Mouse (Mus musculus): ENCODE measurements around the gene Bcar3. TPM values are rescaled to one million over a fixed set of nuclear protein-coding genes. Genes with fewer than 3 reads are reported as not detected.

Gene Bcar3
- polyA plus RNA-seq, 1 experiment from 2014 or later = 5.2 TPM

DNA sequence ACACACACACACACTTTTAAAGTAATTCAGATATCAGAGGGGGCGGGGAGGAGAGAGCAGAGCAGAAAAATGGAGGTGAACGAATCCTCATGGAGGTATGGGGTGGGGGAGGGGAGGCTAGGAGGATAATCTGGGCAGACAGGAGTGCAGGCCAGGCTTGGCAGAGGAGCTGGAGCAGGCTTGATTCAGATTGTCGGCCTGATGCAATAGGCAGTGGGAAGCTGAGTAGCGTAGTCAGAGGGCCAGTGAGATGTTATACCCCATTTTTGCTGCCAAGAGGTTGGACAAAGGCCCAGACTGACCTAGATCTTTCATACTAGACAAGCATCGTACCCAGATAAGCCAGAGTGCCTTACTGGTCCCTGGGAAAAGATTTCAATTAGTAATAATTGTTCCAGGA, 3.0 kb downstream of the Bcar3 start:
- Histone ChIP-seq H3K27ac (peak overlapping the region; percentile 43; the same call in 1 of the 2 replicates), H3K9me3 (replicated peaks) (no peaks in the 10 kb centered on the region), H3K4me3 (no peak overlapping the region), H3K36me3 (no peaks in the 10 kb centered on the region), H3K27me3 (ENCODE audit: low read depth, poor library complexity, severe bottlenecking) (peaks cover 10% of the 10 kb centered on the region; the same call in 1 of the 2 replicates), H3K4me1 (peaks cover 51% of the 10 kb centered on the region)
- 68% methylated on average over 5 of the region's 5 CpGs for WGBS
- no peak for DNase-seq (ENCODE audit: low spot score)

DNA sequence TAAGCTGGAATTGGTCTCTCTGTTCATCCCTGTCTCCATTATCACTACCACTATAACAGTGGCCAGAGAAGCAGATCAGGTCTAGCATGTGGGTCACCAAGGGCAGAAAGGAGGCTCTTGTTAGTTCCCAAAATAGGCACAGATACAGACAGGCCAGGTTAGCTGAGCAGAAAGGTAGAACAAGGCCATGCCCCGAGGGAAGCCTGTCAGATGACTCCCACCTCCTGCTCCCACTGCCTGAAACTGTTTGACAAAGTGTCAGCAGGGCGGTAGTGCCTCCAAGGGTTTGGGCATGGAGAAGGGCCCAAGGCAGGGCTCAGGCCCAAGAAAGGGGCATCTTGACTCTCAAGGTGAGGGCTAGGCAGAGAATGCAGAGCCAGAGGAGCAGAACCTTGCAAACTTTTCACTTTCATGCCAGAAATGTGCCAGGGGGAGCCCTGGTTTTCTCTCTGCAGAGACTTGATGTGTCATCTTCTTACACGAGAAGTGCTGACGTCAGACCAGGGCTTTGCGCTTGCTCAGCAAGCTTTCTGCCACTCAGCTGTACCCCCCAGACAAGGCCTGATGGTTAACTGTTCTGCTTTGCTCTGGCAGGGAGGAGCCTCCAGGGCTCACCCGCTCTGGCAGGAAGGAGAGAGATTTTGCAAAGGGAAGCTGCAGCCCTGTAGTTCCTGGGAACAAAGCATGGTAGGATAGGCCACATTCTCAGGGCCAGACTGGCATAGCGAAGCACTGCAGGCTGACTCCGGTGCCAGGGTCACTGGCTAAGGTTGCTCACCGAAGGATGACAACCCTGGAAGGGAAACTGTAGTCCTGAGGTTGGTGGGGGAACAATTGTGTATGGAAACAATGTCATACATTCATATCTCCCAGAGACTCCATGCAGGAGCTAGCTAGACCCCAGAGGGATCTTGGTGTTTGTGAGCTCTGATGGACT, 7.3 kb downstream of the Bcar3 start:
- no peaks in the 10 kb centered on the region for H3K36me3 ChIP-seq
- no peak overlapping the region for H3K4me3 ChIP-seq
- H3K4me1 ChIP-seq = peaks cover 24% of the 10 kb centered on the region
- H3K9me3 ChIP-seq (replicated peaks) = no peaks in the 10 kb centered on the region
- DNase-seq (ENCODE audit: low spot score) = no peak
- peak overlapping the region; percentile 27; the same call in 1 of the 2 replicates for H3K27ac ChIP-seq
- H3K27me3 ChIP-seq (ENCODE audit: low read depth, poor library complexity, severe bottlenecking) = peaks cover 10% of the 10 kb centered on the region; the same call in 1 of the 2 replicates
- 73% methylated on average over 9 of the region's 9 CpGs for WGBS

DNA sequence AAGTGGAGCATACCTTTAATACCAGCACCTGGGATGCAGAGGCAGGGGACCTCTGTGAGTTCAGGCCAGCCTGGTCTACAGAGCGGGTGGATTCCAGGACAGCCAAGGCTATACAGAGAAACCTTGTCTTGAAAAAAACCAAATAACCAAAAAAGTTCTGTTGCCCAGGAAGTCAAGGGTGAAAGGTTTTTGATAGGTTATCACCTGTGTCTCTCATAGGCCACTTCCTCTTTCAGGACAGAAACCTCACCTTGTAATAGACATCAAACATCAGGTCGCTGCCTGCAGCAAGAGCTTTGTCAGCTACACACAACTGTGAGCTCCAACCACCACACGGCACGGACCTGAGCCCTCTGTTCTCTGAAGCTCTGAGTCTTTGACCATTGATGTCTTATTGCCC, 10.6 kb downstream of the Bcar3 start:
- 87% methylated on average over 4 of the region's 4 CpGs for WGBS
- H3K4me3 ChIP-seq = no peak overlapping the region
- peaks cover 21% of the 10 kb centered on the region; the same call in 1 of the 2 replicates for H3K27me3 ChIP-seq (ENCODE audit: low read depth, poor library complexity, severe bottlenecking)
- no peak for DNase-seq (ENCODE audit: low spot score)
- no peaks in the 10 kb centered on the region for H3K9me3 ChIP-seq (replicated peaks)
- no peak overlapping the region for H3K27ac ChIP-seq
- H3K36me3 ChIP-seq = no peaks in the 10 kb centered on the region
- H3K4me1 ChIP-seq = peaks cover 14% of the 10 kb centered on the region; the same call in 1 of the 2 replicates

DNA sequence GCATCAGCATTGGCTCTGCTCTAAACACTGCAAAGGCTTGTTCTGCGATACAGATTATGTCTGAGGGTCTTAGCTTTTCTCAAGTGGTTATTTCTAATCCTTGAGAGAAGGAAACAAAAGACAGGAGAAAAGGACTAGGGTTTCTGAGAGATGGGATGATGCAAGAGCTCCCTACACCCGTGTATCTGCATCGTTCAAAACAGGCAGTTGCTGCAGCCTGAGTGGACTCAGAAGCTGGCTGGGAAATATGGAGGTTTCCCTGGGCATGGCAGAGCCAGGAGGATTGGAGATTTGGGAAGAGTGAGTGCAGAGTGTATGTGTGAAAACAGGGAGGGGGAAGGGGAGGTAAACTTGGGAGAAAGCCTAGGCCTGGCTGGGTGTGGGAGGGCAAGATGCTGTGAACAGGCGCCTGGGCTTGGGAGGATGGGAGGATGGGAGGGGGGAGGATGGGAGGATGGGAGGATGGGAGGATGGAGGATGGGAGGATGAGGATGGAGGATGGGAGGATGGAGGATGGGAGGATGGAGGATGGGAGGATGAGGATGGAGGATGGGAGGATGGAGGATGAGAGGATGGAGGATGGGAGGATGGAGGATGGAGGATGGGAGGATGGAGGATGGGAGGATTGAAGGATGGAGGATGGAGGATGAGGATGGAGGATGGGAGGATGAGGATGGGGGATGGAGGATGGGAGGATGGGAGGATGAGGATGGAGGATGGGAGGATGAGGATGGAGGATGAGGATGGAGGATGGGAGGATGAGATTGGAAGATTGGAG, 14.1 kb downstream of the Bcar3 start:
- Histone ChIP-seq H3K36me3 (no peaks in the 10 kb centered on the region), H3K9me3 (replicated peaks) (no peaks in the 10 kb centered on the region), H3K27ac (no peak overlapping the region), H3K4me1 (peaks cover 16% of the 10 kb centered on the region), H3K27me3 (ENCODE audit: low read depth, poor library complexity, severe bottlenecking) (0 out of 2 replicates have a peak, but pooled peaks cover 11% of the 10 kb centered on the region), H3K4me3 (no peak overlapping the region)
- no peak for DNase-seq (ENCODE audit: low spot score)
- 68% methylated on average over 4 of the region's 4 CpGs for WGBS

DNA sequence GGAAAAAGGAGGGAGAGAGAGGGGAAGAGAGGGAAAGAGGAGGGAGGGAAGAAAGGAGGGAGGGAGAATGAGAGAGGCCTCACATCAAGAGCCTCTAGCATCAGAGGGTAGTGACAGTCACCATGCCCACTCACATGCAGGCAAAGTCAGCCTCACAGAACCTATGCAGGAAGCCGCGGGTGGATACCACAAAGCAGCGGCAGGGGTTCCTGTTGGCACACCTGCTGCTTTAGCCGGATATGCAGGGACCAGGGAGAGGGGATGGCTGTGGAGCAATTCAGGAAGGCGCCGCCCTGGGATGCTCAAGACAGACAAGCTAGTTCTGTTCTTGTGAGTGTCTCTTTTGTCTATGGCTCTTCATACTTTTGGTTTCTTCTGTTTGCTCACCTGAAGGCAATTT, 15.0 kb downstream of the Bcar3 start:
- H3K27me3 ChIP-seq (ENCODE audit: low read depth, poor library complexity, severe bottlenecking) = 0 out of 2 replicates have a peak, but pooled peaks cover 11% of the 10 kb centered on the region
- no peak for DNase-seq (ENCODE audit: low spot score)
- no peaks in the 10 kb centered on the region for H3K9me3 ChIP-seq (replicated peaks)
- no peak overlapping the region for H3K27ac ChIP-seq
- no peaks in the 10 kb centered on the region for H3K36me3 ChIP-seq
- 33% methylated on average over 6 of the region's 6 CpGs for WGBS
- no peak overlapping the region for H3K4me3 ChIP-seq
- H3K4me1 ChIP-seq = peaks cover 17% of the 10 kb centered on the region

DNA sequence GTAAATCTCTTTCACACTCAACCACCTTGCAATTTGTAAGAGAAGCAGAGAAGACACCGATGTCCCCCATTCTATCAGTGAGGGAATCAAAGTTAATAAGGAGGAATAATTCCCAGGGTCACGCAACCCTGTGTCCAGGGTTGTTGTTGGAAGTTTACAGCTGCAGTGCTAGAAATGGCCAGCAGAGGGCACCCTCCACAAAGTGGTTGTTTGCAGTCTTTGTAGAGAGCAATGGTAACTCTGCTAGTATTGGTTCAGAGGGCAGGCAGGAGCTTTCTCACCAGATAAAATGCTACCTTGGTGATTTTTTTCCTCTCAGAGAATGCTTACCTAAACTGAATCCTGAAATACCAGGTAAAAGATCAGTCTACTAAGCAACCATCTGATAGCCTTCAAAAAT, 18.1 kb downstream of the Bcar3 start:
- 22% methylated on average over 2 of the region's 2 CpGs for WGBS
- Histone ChIP-seq H3K4me1 (peaks cover 12% of the 10 kb centered on the region), H3K27me3 (ENCODE audit: low read depth, poor library complexity, severe bottlenecking) (0 out of 2 replicates have a peak, but pooled peaks cover 14% of the 10 kb centered on the region), H3K27ac (no peak overlapping the region), H3K4me3 (no peak overlapping the region), H3K36me3 (no peaks in the 10 kb centered on the region), H3K9me3 (replicated peaks) (no peaks in the 10 kb centered on the region)
- DNase-seq (ENCODE audit: low spot score) = peak; percentile 94

DNA sequence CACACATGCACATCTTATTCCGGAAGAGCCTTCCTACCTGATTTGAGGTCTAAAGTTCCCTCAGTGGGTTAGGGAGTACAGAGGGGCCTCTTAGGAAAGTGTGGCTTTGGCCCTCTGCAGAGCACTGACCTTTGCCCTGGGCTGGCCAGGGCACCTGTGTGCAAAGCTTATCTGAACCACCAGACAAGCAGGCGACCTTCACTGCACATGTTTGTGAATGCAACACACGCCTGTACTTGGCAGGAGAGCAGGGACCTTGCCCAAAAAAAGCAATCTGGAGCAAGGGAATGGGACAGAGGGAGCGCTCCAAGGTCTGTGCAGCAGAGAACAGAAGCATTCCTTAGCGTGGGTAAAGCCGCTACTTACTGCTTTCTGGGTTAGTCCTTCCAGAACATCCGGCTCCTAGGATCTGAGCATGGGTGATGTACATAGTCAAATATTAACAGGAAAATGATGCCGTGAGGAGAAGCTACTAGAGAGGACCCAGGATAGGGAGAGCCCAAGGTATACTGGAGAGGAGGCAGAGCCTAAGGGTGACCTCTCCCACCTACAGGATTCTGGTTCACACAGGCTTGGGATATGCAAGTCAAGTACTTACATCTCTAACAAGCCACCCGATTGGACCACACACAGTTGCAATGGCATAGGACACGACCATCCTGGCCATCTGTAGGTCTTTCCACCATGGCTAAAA, 19.1 kb downstream of the Bcar3 start:
- 86% methylated on average over 10 of the region's 10 CpGs for WGBS
- DNase-seq (ENCODE audit: low spot score) = no peak
- H3K27ac ChIP-seq = no peak overlapping the region
- H3K9me3 ChIP-seq (replicated peaks) = no peaks in the 10 kb centered on the region
- peaks cover 12% of the 10 kb centered on the region for H3K4me1 ChIP-seq
- 0 out of 2 replicates have a peak, but pooled peaks cover 14% of the 10 kb centered on the region for H3K27me3 ChIP-seq (ENCODE audit: low read depth, poor library complexity, severe bottlenecking)
- no peak overlapping the region for H3K4me3 ChIP-seq
- no peaks in the 10 kb centered on the region for H3K36me3 ChIP-seq

DNA sequence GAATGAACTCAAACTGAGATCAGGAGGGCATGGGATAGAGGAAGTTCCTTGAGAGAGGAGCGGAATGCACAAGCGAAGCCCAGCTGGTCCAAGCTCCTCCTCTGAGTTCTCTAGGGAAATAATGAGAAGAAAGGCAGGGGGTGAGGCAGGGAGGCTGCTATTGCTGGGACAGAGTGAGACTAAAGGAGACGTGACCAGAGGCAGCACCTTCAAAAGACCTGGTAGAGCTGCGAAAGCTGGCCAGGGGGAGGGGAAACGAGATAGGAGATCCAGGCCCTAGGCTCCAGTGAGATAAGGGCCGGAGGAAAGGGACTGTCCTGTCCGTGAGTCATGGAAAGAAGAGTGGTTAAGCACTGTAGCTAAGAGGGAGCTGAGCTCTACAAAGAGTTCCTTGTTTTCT, 20.0 kb downstream of the Bcar3 start:
- WGBS = 59% methylated on average over 7 of the region's 7 CpGs
- Histone ChIP-seq H3K9me3 (replicated peaks) (no peaks in the 10 kb centered on the region), H3K4me3 (no peak overlapping the region), H3K27me3 (ENCODE audit: low read depth, poor library complexity, severe bottlenecking) (0 out of 2 replicates have a peak, but pooled peaks cover 7% of the 10 kb centered on the region), H3K4me1 (peaks cover 12% of the 10 kb centered on the region), H3K27ac (no peak overlapping the region), H3K36me3 (no peaks in the 10 kb centered on the region)
- no peak for DNase-seq (ENCODE audit: low spot score)

DNA sequence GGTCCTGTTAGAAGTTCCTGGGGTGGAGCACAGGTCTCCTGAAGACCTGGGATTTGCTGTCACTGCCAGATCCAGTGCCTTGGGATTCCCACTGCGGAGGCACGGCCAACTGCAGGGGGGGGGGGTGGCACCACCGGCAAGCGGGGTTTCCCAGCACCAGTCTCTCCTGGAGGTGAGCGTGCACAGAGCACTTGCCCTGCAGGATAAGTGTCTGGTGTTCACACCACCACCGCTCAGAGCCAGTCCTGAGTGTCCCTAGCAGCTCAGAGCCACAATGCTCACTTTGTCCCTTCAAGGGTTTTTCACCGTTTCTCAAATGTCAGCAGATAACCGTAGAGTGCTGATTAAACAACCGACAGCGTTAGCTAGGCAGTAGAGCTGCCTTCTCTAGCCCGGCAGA, 22.7 kb downstream of the Bcar3 start:
- peak overlapping the region; percentile 53 for H3K27ac ChIP-seq
- 29% methylated on average over 11 of the region's 11 CpGs for WGBS
- H3K4me3 ChIP-seq = no peak overlapping the region
- 0 out of 2 replicates have a peak, but pooled peaks cover 4% of the 10 kb centered on the region for H3K27me3 ChIP-seq (ENCODE audit: low read depth, poor library complexity, severe bottlenecking)
- DNase-seq (ENCODE audit: low spot score) = no peak
- H3K4me1 ChIP-seq = peaks cover 12% of the 10 kb centered on the region
- H3K36me3 ChIP-seq = no peaks in the 10 kb centered on the region
- H3K9me3 ChIP-seq (replicated peaks) = no peaks in the 10 kb centered on the region

DNA sequence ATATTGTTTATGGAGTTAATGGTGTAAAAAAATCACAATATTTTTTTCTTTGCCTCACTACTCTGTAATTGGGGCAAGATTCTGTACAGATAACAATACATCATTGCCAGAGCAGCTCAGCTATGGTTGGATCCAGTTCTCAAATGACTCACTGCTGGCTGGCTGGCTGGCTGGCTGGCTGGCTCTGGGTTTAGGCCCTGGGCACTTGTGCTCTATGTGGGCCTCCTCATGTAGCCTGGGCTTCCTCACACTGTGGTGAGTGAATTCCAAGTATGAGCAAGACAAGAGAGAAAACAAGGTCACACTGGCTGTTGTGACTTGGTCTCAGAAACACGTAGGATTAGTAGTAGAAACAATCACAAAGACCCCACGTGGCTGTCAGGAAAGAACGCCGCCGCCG, 23.4 kb downstream of the Bcar3 start:
- 88% methylated on average over 6 of the region's 6 CpGs for WGBS
- peaks cover 19% of the 10 kb centered on the region for H3K4me1 ChIP-seq
- no peaks in the 10 kb centered on the region for H3K9me3 ChIP-seq (replicated peaks)
- H3K27ac ChIP-seq = no peak overlapping the region
- H3K27me3 ChIP-seq (ENCODE audit: low read depth, poor library complexity, severe bottlenecking) = 0 out of 2 replicates have a peak, but pooled peaks cover 4% of the 10 kb centered on the region
- no peak overlapping the region for H3K4me3 ChIP-seq
- H3K36me3 ChIP-seq = no peaks in the 10 kb centered on the region
- DNase-seq (ENCODE audit: low spot score) = no peak

DNA sequence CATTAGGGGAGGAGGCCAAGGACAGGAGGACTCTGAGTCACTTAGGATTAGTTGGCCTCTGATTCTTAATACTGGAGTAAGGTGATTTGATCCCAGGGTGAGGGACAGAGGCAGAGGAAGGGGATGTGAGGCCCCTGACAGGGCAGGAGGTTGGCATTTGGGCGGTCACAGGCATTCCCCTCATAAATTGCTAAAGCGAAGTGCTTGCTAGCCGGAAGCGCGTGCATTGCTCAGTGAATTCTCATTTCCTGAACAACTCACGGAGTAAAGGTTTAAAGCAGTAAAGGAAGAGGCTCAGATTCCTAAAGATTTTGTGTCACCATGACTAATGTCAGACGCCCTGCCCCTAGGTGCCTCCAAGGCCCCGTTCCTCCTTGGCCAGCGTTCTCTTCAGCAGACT, 28.3 kb downstream of the Bcar3 start:
- no peak for DNase-seq (ENCODE audit: low spot score)
- Histone ChIP-seq H3K4me1 (peaks cover 15% of the 10 kb centered on the region), H3K4me3 (no peak overlapping the region), H3K36me3 (no peaks in the 10 kb centered on the region), H3K27ac (peak overlapping the region; percentile 16), H3K9me3 (replicated peaks) (no peaks in the 10 kb centered on the region), H3K27me3 (ENCODE audit: low read depth, poor library complexity, severe bottlenecking) (no peaks in the 10 kb centered on the region)
- 55% methylated on average over 9 of the region's 9 CpGs for WGBS

DNA sequence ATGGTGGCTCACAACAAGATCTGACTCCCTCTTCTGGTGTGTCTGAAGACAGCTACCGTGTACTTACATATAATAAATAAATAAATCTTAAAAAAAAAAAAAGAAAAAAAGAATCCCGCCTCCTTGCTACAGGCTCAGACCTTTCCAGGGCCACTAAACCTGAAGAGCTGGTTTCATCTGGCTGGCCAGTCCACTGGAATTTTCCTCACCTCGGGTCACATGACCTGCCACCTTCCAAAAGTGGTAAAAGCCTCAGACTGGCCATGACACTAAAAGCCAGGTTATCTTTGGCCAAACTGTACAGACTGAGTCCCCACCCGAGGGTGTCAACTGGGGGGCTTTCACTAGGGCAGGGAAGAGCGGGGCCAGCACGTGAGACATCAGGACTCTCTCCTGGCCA, 29.9 kb downstream of the Bcar3 start:
- Histone ChIP-seq H3K27me3 (ENCODE audit: low read depth, poor library complexity, severe bottlenecking) (no peaks in the 10 kb centered on the region), H3K4me1 (peaks cover 15% of the 10 kb centered on the region), H3K27ac (no peak overlapping the region), H3K4me3 (no peak overlapping the region), H3K36me3 (no peaks in the 10 kb centered on the region), H3K9me3 (replicated peaks) (no peaks in the 10 kb centered on the region)
- no peak for DNase-seq (ENCODE audit: low spot score)
- 88% methylated on average over 6 of the region's 6 CpGs for WGBS

Measured in limb, embryonic 10.5 days (tissue).